Mouse (Mus musculus) gastrocnemius, postnatal 25 days (tissue): ENCODE results near the gene Zfp36l2. TPM values are rescaled to one million over a fixed set of nuclear protein-coding genes. Genes with fewer than 3 reads are reported as not detected.
"Not testable (repeated sequence)": the region's sequence is repeated elsewhere in the genome, so short reads cannot be mapped to it uniquely, and the experiment has no call there.

Experiments used
- DNase-seq: peaks from one replicate; pipeline ENCODE4 v3.0.0; 2022
- long read RNA-seq, 2 experiments: library from polyadenylated mRNA; stranded (forward); transcript quantifications; one replicate each; pipeline ENCODE4 v2.0.0; 2021
- total RNA-seq, 2 experiments: library from RNA; stranded (reverse); gene quantifications; 1 replicate in 1 of 2; 2 replicates in 1 of 2; pipeline ENCODE4 v1.2.3; 2021

Gene Zfp36l2
- total RNA-seq, result 10 to 100 TPM; 10.1 to 14.9 TPM
- long read RNA-seq, experiment 1, partial matches to known transcripts, result 0 of 4 reads
- long read RNA-seq, experiment 1, other reads (novel, unspliced or antisense), result 0 of 4 reads
- long read RNA-seq, experiment 2, transcript Zfp36l2-201 (2 exons, 3,530 nt), result major isoform, 7 of 10 reads
- long read RNA-seq, experiment 2, partial matches to known transcripts, result 0 of 10 reads
- long read RNA-seq, experiment 2, other reads (novel, unspliced or antisense), result 3 of 10 reads

- DNase-seq, result peak; percentile 97
Observed at GRCm38 (mm10) chr17:84187727-84188373, at the start of gene Zfp36l2. TSS of gene Zfp36l2 (minus strand) at chr17:84187947.

DNA sequence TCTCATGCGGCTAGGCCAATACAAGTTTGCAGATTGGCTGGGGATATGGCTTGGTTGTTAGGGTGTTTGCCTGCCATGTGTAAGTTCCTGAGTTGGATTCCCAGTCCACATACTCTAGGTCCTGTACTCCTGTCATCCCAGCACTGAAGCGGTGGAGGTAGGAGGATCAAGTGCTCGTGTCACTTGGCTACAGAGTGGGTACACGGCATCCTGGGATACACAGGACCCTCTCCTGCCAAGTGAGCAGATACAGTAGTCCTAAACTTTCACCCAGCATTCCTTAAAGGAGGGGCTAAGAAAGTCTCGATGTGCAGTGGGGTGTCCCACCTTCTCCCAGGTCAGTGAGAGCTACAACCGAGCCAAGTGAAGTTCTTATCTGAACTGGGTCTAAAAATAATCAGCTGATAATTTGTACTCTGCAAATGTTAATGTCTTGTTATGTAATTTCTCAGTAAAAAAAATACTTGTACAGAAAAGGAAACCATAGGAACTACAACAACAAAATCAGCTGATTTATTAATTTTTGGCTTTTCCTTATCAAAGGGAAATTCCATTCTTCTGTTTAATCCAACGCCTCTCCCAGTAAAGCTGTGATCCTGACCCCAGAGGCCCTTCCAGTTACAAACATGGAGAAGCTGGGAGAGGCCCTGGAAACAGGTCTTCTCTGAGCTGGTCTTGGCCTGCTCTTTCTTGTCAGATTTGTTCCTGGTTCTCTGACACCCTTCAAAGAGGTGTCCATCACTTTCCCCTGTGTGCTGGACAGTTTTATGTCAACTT is 49.2 kb upstream of the Zfp36l2 start:
- DNase-seq, result peak; percentile 23

DNA sequence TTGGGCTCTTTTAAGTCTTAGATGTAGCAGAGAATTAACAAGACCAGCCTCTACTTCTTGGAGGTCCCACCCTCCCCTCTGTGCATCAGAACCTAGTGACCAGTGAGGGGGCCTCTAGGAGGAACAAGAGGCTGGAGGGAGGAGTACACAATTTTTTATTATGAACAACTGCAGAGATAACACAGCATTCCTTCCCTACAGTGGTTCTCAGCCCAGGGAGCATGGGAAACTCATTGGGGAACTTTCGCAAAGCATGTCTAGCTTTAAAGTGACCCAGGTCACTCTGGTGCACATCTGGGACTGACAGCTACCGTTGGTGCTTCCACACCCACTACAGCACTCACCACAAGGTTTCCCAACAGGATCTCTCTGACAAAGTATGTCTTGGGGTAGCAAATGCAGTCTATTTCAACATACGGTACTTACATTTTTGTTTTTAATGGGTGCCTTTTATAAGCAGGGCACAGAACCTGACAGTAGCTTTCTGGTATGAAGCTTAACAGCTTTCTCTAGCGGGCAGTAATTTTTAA is 47.7 kb upstream of the Zfp36l2 start:
- DNase-seq, result no peak

- not testable (repeated sequence) for DNase-seq
Observed at GRCm38 (mm10) chr17:84234785-84235184, 47.0 kb upstream of the Zfp36l2 start.

DNA sequence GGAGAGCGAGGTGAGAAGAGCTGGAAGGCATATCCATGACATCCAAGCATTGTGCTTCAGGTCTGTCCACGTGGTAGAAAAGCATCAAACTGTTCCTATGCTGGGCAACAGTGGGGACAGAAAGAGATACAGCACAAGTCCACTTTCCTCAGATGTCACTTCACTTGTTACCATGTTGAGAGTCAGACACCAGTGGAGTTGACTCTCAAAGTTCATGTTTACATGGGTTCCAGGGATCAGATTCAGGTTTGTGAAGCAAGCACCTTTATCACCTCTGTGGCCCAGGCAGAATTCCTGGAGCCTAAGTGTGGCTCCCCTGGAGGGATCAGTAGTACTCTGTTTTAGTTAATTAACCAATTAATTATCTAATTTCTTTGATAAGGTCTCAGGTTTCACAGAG is 46.0 kb upstream of the Zfp36l2 start:
- no peak for DNase-seq

DNA sequence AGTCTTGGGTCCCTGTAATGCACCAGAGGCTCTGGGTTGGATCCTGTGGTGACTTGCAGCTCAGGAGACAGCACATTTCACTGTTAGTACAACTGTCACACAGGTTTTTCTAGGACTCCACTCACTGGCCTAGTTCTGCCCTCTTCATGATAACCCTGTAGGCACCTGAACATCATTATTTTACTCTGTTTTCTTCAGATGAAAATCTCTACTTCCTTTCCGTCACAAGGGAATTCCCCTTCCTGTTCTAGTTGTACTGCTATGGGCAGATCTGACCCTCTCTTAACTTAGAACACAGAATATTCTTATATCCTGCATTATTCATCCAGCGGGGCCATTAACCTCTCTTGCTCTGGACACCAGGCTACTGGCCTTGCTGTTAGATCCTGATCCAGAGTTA is 43.6 kb upstream of the Zfp36l2 start:
- DNase-seq, result no peak

DNA sequence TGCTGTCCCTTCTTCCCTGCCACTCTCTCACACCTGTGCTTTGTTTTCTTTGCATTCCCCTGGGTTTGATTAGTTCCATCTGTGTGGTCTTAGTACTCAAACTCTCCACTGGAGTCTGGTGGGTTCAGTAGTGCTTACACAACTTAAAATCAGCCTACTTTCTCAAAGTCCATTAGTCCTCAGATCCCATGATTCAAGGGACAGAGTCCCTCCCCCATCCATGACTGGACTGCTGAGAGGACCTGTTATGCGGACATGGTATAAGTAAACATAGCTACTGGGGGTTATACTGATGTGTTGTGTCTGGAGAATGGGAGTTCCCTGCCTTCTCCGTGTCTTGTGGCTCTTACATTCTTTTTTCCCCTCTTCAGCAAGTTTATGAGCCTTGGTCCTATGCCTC is 40.5 kb upstream of the Zfp36l2 start:
- no peak for DNase-seq

GRCm38 (mm10) chr17:84226681-84227080 is 38.9 kb upstream of the Zfp36l2 start:
- no peak for DNase-seq

- no peak for DNase-seq
Observed at GRCm38 (mm10) chr17:84226231-84226630, 38.5 kb upstream of the Zfp36l2 start.

GRCm38 (mm10) chr17:84224217-84224887 is 36.6 kb upstream of the Zfp36l2 start:
- no peak for DNase-seq

GRCm38 (mm10) chr17:84218841-84219240 is 31.1 kb upstream of the Zfp36l2 start:
- not testable (repeated sequence) for DNase-seq

DNA sequence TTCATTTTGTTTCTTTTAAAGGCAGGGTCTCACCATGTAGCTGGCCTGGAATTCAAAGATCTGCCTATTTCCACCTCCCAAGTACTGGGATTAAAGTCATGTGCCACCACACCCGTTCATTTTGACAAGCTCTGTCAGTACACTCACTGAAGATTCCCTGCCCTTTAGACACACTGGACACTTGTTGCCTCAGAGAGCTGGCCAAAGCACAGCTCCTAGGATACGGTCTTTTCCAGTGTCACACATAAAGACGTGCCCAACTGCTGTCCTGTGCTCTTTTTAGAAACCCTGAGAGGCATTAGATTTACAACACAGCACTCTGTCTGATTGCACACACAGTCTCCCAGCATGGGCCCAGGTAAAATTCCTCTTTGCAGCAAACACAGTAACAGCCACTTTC is 29.9 kb upstream of the Zfp36l2 start:
- DNase-seq, result no peak

DNA sequence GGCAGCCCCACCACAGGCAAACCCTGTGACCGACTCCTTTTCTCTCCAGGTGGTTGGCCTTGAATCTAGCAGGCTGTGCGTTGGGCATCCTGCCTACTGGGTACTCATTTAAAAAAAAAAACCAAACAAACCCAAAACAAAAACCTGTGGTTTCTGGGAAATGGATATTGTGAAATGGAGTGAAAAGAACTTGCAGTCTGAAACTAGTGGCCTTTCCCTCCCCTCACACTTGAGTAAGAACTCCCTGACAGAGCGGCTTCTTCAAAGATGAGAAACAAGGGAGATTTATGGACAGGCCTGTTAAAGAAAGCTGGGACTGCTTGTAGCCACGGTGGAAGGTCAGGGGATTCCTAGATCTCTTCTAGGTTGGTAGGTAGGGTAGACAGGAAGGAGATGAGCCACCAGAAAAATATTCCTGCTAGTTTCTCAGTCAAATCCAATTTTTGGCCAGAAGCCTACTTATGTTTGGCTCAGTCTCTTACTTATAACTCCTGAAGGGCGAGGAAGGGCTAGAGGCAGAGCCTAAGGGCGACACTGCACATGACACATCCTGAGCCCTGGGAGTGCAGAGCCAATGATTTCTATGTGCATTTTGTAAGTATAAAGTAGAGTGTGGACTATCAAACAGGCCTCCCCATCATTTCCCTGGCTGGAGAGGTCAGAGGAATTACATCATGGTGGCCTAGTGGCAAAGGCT is 27.7 kb upstream of the Zfp36l2 start:
- DNase-seq, result no peak

DNA sequence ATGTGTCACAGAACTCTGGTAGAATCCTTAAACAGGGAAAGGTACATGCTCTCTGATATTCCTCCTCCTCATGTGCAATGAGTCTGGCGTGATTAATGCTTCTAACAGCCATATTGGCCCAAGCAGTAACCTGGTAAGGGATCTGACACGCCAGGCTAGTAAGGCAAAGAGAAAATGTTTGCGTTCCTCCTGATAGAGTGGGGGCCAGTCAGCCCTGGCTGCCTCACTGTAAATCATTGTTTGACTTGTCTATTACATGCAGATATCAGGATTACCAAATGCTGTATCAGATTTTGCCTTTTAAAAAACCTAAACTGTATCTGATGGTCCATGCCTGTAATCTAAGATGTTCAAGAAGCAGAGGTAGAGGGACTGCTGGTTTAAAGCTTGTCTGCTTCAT is 25.7 kb upstream of the Zfp36l2 start:
- no peak for DNase-seq

DNA sequence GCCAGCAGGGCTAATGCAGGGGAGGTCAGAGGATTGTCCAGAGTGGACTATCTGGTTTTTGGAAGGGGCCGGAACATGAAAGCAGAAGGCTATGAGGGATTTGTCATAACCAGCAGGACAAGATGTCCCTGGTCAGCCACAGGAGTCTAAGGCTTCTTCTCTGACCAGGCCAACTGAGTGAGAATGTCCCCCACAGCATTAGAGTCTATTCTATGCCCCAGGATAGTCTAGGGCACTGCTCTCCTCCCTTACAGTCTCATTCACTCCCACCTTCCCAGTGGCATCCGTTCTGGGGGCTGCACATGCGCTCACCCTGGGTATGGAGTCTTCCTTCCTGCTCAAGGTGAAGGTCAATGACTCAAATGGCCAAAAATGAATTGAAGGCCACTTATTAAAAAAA is 19.9 kb upstream of the Zfp36l2 start:
- DNase-seq, result no peak

- DNase-seq, result no peak
Observed at GRCm38 (mm10) chr17:84206239-84206638, 18.5 kb upstream of the Zfp36l2 start.

DNA sequence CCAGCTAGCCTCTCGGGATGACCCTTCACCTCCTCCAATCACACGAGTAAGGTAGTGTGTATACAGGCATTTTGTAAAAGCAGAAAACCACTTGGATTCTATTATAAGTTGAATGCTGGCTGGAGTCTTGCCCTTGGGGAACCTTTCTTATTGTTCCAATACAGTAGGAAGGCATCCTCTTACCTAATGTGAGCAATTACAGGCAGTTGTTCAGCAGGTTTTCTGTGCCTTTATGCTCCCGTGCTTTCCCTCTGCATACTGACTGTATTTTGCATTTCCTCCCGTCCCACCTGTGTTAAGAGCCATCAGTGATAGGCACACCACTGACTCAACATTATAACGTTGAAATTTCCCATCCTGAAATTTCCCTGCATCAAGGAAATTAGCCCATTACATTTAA is 17.2 kb upstream of the Zfp36l2 start:
- no peak for DNase-seq

- no peak for DNase-seq
Observed at GRCm38 (mm10) chr17:84203340-84203739, 15.6 kb upstream of the Zfp36l2 start.

DNA sequence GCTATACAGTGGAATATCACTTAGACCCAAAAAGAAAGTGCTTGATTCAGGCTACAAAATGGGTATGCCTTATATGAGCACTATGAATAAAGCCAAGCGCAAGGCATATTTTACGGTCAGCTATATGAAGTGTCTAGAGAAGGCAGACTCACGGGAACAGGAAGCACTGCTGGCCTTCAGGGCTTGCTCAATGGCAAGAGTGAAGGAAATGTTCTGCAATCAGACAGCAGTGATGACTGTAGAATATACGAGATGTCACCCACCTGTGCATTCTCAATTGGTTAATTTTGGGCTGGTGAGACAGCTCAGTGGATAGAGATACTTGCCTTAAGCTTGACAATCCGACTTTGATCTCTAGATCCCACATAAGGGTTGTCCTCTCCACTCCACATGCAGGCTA is 13.4 kb upstream of the Zfp36l2 start:
- DNase-seq, result no peak

DNA sequence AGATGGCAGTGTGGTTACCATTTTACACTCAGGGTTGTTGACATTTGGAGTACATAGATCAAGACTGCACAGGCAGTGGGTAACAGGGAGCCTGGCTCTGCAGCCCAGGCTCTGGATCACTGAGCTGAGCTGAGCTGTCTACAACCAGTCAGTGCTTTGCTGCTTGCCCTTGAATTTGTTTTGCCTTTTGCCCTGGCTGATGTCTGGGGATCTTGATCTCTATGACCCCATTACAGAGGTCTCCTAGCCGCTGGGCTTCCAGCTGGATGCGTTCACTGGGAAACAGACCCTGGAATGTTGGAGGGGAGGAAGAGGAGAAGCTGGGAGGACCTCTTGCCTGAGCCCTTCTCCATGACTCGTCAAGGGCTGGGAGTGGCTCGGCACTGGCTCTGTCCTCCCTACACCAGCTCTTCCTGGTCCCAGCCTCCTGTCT is 10.2 kb upstream of the Zfp36l2 start:
- no peak for DNase-seq

- DNase-seq, result no peak
Observed at GRCm38 (mm10) chr17:84196329-84196728, 8.6 kb upstream of the Zfp36l2 start.

- peak; percentile 3 for DNase-seq
Observed at GRCm38 (mm10) chr17:84195835-84196234, 8.1 kb upstream of the Zfp36l2 start.
